Mouse (Mus musculus) heart, embryonic 10.5 days (tissue): Measurements from ENCODE around the gene Prr9. TPM values are rescaled to one million over a fixed set of nuclear protein-coding genes. Genes with fewer than 3 reads are reported as not detected.

Experiments
- DNase-seq: peaks from one replicate; pipeline ENCODE4 v3.0.0-alpha.2; 2017; ENCODE audit warnings: low spot score
- H3K27ac ChIP-seq: fragments of 300-500 bp; sonication (generic); 2 replicates; pipeline ENCODE4 v1.5.1; 2016; ENCODE audit warnings: mild to moderate bottlenecking
- H3K27me3 ChIP-seq: fragments of 300-500 bp; sonication (generic); 2 replicates; pipeline ENCODE4 v1.6.1; 2016; ENCODE audit warnings: mild to moderate bottlenecking; ENCODE audit not compliant: poor library complexity, insufficient read depth, severe bottlenecking
- H3K36me3 ChIP-seq: fragments of 300-500 bp; sonication (generic); 2 replicates; pipeline ENCODE4 v1.6.1; 2016; ENCODE audit warnings: mild to moderate bottlenecking, moderate library complexity
- H3K4me1 ChIP-seq: fragments of 300-500 bp; sonication (generic); 2 replicates; pipeline ENCODE4 v1.6.1; 2016; ENCODE audit warnings: mild to moderate bottlenecking
- H3K4me3 ChIP-seq: fragments of 300-500 bp; sonication (generic); 2 replicates; pipeline ENCODE4 v1.5.1; 2016; ENCODE audit warnings: mild to moderate bottlenecking, moderate library complexity
- H3K9me3 ChIP-seq: fragments of 300-500 bp; sonication (generic); 2 replicates; pipeline ENCODE4 v1.6.1; 2016; ENCODE audit warnings: mild to moderate bottlenecking, moderate library complexity
- WGBS: fragments of 180-500 bp; shearing (Covaris S2); methylation state at CpG from one replicate; pipeline ENCODE4 v1.1.7; 2016; 5-methylcytosine and 5-hydroxymethylcytosine counted together
- polyA plus RNA-seq: library from polyadenylated mRNA; unstranded; fragments of >200 nt; fragmentation: Nextera tagmentation; extraction: Ambion mirVana; gene quantifications from 2 replicates; pipeline ENCODE4 v1.2.1, GENCODE M21; 2016

Gene Prr9
- polyA plus RNA-seq: not detected in 2 replicates

- Histone ChIP-seq H3K9me3 (no peaks in the 10 kb centered on the region), H3K4me1 (no peaks in the 10 kb centered on the region)
- WGBS: 77% methylated on average over 5 of the region's 5 CpGs
Observed at GRCm38 (mm10) chr3:92123847-92124246, at the start of gene Prr9. TSS of gene Prr9 (minus strand) at chr3:92123947.

GRCm38 (mm10) chr3:92169847-92170246 lies 46.1 kb upstream of the Prr9 start:
- no peaks in the 10 kb centered on the region for H3K36me3 ChIP-seq
- WGBS: 73% methylated on average over 3 of the region's 3 CpGs

More at GRCm38 (mm10) chr3:92123847-92124246, at the start of gene Prr9:
- Histone ChIP-seq H3K27me3 (no peaks in the 10 kb centered on the region), H3K36me3 (no peaks in the 10 kb centered on the region), H3K4me3 (no peak within 1 kb of the TSS), H3K27ac (no peak within 1 kb of the TSS)
- no peak for DNase-seq

GRCm38 (mm10) chr3:92153322-92153721 lies 29.6 kb upstream of the Prr9 start:
- Histone ChIP-seq H3K9me3 (no peaks in the 10 kb centered on the region), H3K27ac (no peak overlapping the region), H3K27me3 (no peaks in the 10 kb centered on the region), H3K4me1 (no peaks in the 10 kb centered on the region), H3K36me3 (no peaks in the 10 kb centered on the region), H3K4me3 (no peak overlapping the region)
- no peak for DNase-seq

More at GRCm38 (mm10) chr3:92169847-92170246, 46.1 kb upstream of the Prr9 start:
- H3K4me3 ChIP-seq: no peak overlapping the region
- no peaks in the 10 kb centered on the region for H3K9me3 ChIP-seq
- H3K27ac ChIP-seq: no peak overlapping the region
- DNase-seq: no peak
- H3K4me1 ChIP-seq: no peaks in the 10 kb centered on the region
- no peaks in the 10 kb centered on the region for H3K27me3 ChIP-seq

GRCm38 (mm10) chr3:92150631-92151277 lies 27.0 kb upstream of the Prr9 start:
- no peak for DNase-seq
- Histone ChIP-seq H3K36me3 (no peaks in the 10 kb centered on the region), H3K4me3 (no peak overlapping the region), H3K27me3 (no peaks in the 10 kb centered on the region), H3K4me1 (no peaks in the 10 kb centered on the region), H3K9me3 (no peaks in the 10 kb centered on the region), H3K27ac (no peak overlapping the region)
- WGBS: 23% methylated on average over 8 of the region's 8 CpGs

- Histone ChIP-seq H3K9me3 (no peaks in the 10 kb centered on the region), H3K27me3 (no peaks in the 10 kb centered on the region), H3K27ac (no peak overlapping the region), H3K4me1 (no peaks in the 10 kb centered on the region), H3K36me3 (no peaks in the 10 kb centered on the region), H3K4me3 (no peak overlapping the region)
- WGBS: 72% methylated on average over 5 of the region's 5 CpGs
- no peak for DNase-seq
Observed at GRCm38 (mm10) chr3:92147913-92148312, 24.2 kb upstream of the Prr9 start.

GRCm38 (mm10) chr3:92147420-92147819 lies 23.7 kb upstream of the Prr9 start:
- Histone ChIP-seq H3K36me3 (no peaks in the 10 kb centered on the region), H3K27ac (no peak overlapping the region), H3K4me1 (no peaks in the 10 kb centered on the region), H3K9me3 (no peaks in the 10 kb centered on the region), H3K27me3 (no peaks in the 10 kb centered on the region), H3K4me3 (no peak overlapping the region)
- no peak for DNase-seq
- WGBS: 56% methylated on average over 2 of the region's 2 CpGs

GRCm38 (mm10) chr3:92142644-92143043 lies 18.9 kb upstream of the Prr9 start, which contains the start of gene Lelp1:
TSS of gene Lelp1 (minus strand) at chr3:92142744.
- Histone ChIP-seq H3K4me1 (no peaks in the 10 kb centered on the region), H3K36me3 (no peaks in the 10 kb centered on the region), H3K9me3 (no peaks in the 10 kb centered on the region), H3K4me3 (no peak within 1 kb of the TSS), H3K27ac (no peak within 1 kb of the TSS), H3K27me3 (no peaks in the 10 kb centered on the region)
- no peak for DNase-seq
- WGBS: 56% methylated on average over 1 of the region's 1 CpGs

GRCm38 (mm10) chr3:92120902-92121301 lies 2.8 kb downstream of the Prr9 start:
- no peaks in the 10 kb centered on the region for H3K36me3 ChIP-seq
- H3K27me3 ChIP-seq: no peaks in the 10 kb centered on the region
- DNase-seq: no peak
- no peaks in the 10 kb centered on the region for H3K9me3 ChIP-seq
- H3K27ac ChIP-seq: no peak overlapping the region
- H3K4me3 ChIP-seq: no peak overlapping the region
- no peaks in the 10 kb centered on the region for H3K4me1 ChIP-seq
- WGBS: 69% methylated on average over 3 of the region's 3 CpGs

- no peaks in the 10 kb centered on the region for H3K36me3 ChIP-seq
- WGBS: 34% methylated on average over 3 of the region's 3 CpGs
- no peaks in the 10 kb centered on the region for H3K27me3 ChIP-seq
- H3K4me3 ChIP-seq: no peak overlapping the region
- H3K4me1 ChIP-seq: no peaks in the 10 kb centered on the region
- no peaks in the 10 kb centered on the region for H3K9me3 ChIP-seq
- no peak for DNase-seq
- H3K27ac ChIP-seq: no peak overlapping the region
Observed at GRCm38 (mm10) chr3:92117930-92118329, 5.8 kb downstream of the Prr9 start.

GRCm38 (mm10) chr3:92111526-92111925 lies 12.2 kb downstream of the Prr9 start:
- Histone ChIP-seq H3K9me3 (no peaks in the 10 kb centered on the region), H3K4me1 (no peaks in the 10 kb centered on the region), H3K27ac (no peak overlapping the region), H3K27me3 (no peaks in the 10 kb centered on the region), H3K4me3 (no peak overlapping the region), H3K36me3 (no peaks in the 10 kb centered on the region)
- no peak for DNase-seq

- no peak for DNase-seq
- H3K36me3 ChIP-seq: no peaks in the 10 kb centered on the region
Observed at GRCm38 (mm10) chr3:92110790-92111189, 13.0 kb downstream of the Prr9 start.

GRCm38 (mm10) chr3:92106582-92106981 lies 17.2 kb downstream of the Prr9 start:
- H3K4me3 ChIP-seq: no peak overlapping the region
- H3K27me3 ChIP-seq: no peaks in the 10 kb centered on the region
- no peaks in the 10 kb centered on the region for H3K9me3 ChIP-seq
- peak; percentile 82 for DNase-seq
- no peak overlapping the region for H3K27ac ChIP-seq
- 8% methylated on average over 6 of the region's 6 CpGs for WGBS
- no peaks in the 10 kb centered on the region for H3K36me3 ChIP-seq
- H3K4me1 ChIP-seq: no peaks in the 10 kb centered on the region

More at GRCm38 (mm10) chr3:92110790-92111189, 13.0 kb downstream of the Prr9 start:
- H3K9me3 ChIP-seq: no peaks in the 10 kb centered on the region
- H3K4me1 ChIP-seq: no peaks in the 10 kb centered on the region
- H3K4me3 ChIP-seq: no peak overlapping the region
- no peak overlapping the region for H3K27ac ChIP-seq
- H3K27me3 ChIP-seq: no peaks in the 10 kb centered on the region

- no peaks in the 10 kb centered on the region for H3K9me3 ChIP-seq
- WGBS: 81% methylated on average over 2 of the region's 2 CpGs
- no peaks in the 10 kb centered on the region; the same call in 1 of the 2 replicates for H3K4me1 ChIP-seq
- no peak within 1 kb of the TSS for H3K27ac ChIP-seq
- H3K27me3 ChIP-seq: peaks cover 35% of the 10 kb centered on the region
- H3K4me3 ChIP-seq: peak within 1 kb of the TSS; percentile 92; the same call in 1 of the 2 replicates
- no peak for DNase-seq
- no peaks in the 10 kb centered on the region for H3K36me3 ChIP-seq
Observed at GRCm38 (mm10) chr3:92083042-92083441, 40.7 kb downstream of the Prr9 start, which contains the start of gene Lor. TSS of gene Lor (minus strand) at chr3:92083142.
